Mouse (Mus musculus) liver, adult 2 months (tissue): Measurements from ENCODE around the gene Mrfap1.

Experiments
- CTCF ChIP-seq: fragments of 200-500 bp; IDR thresholded peaks from 2 replicates; pipeline ENCODE4 v1.5.1; 2011; ENCODE audit warnings: low read depth, low read length, control low read depth
- POLR2A ChIP-seq: fragments of 200-500 bp; IDR thresholded peaks from 2 replicates; pipeline ENCODE4 v1.6.1; 2011; ENCODE audit warnings: low read length, control low read depth; ENCODE audit not compliant: insufficient read depth; ENCODE audit errors: extremely low read depth

DNA sequence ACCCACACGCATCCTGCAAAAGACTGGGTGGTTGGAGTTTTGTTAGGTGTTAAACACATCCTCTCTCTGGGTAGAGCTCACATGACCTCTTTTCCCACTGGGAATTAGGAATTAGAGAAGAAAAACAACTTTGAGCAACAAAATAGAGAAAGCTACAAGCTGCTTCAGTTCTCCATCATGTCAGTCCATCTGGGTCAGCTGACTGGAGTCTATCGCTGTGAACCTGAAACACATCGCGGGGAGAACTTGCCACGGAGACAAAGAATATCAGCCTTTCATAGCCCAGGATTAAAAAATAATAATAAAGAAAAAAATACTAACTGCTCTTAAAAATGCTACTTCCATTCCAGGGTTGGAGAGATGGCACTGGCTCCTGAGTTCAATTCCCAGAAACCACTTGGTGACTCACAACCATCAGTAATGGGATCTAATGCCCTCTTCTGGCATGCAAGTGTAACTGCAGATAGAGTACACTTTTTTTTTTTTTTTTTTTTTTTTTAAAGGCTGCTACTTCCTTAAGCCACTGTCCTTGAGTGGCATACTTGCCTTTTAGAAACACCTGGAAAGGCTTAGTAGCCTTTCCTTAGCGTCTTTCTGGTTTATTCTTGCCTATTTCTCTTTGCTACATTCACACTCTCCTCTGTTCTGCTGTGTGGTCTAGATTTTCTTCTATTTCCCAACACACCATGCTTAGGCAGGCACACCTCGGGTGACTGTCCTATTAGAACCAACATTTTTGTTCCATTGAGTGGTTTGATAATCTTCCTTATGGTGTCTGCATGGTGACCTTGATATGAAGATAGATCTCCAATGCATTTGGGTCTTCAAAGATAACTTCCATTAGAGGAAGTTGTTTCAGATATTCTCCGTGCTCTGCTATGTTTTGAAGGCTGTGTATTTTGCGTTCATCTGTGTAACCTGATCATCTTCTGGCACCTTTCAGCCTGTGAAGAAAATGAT, 46.2 kb downstream of the Mrfap1 start:
- TF ChIP-seq POLR2A (no peak), CTCF (no peak; the same call in 1 of the 2 replicates)
